Mouse (Mus musculus) heart, postnatal 0 days (tissue): ENCODE results near the gene Golt1a.

Source experiments
- CTCF ChIP-seq: IDR thresholded peaks from 2 replicates; pipeline ENCODE4 v1.5.1; 2016; ENCODE audit warnings: antibody characterized with exemption, control low read depth, low read depth
- EP300 ChIP-seq: IDR thresholded peaks from 2 replicates; pipeline ENCODE4 v1.6.1; 2016; ENCODE audit warnings: antibody characterized with exemption, low read depth

- TF ChIP-seq CTCF (no peak), EP300 (no peak)
Observed at GRCm38 (mm10) chr1:133356330-133356729, 46.7 kb downstream of the Golt1a start.
